20 mouse cellular contexts compared by ENCODE assay signal in genomic region chr16:71062754-71063153, GRCm38 (mm10).
A peak's percentile ranks its signal among the peaks of the same experiment; 100 is the strongest.
DNase-seq lines count a peak whose midpoint lies in the region; ATAC-seq and TF ChIP-seq lines count a peak whose summit lies in the region.
"Had no signal": no experiment of that assay in that cellular context is flagged by ENCODE, and none has a peak within 500 bp of the region (broad histone marks: within the 10 kb centered on the region; RNA-seq: fewer than 3 reads in every experiment).

No protein-coding gene starts in this region.

- DNase-seq in embryo, embryonic 10.5 days (ENCODE audit: low spot score): peak; percentile 13
- DNase-seq in embryo, embryonic 9.5 days (ENCODE audit: extremely low spot score): no peak
- DNase-seq in hindbrain, postnatal 0 days (ENCODE audit: low spot score): peak; percentile 19
- DNase-seq in hindbrain, embryonic 10.5 days (ENCODE audit: low spot score): no peak
- DNase-seq in embryonic facial prominence, embryonic 14.5 days (ENCODE audit: low spot score): peak; percentile 63
- peak; percentile 24 for DNase-seq in retina, postnatal 7 days (ENCODE audit: low read depth, low spot score)
- no peak for DNase-seq in layer of hippocampus, adult 11-12 months (ENCODE audit: low spot score)
- no peak for DNase-seq in cerebellum, postnatal 10 days
- DNase-seq: adrenal gland, postnatal 36 days; cerebellum, adult 11-12 months; cerebellum, postnatal 14 days; lung, postnatal 4 days; right cerebral cortex, postnatal 25 days; spleen, adult 18-20 months had no signal

- H3K9ac ChIP-seq in hindbrain, postnatal 0 days (replicated peaks; ENCODE audit: low read length): no peak overlapping the region
- no peak overlapping the region for H3K9ac ChIP-seq in embryonic facial prominence, embryonic 14.5 days (ENCODE audit: low read depth, low read length)
- H3K9ac ChIP-seq: midbrain, embryonic 15.5 days had no signal

- no peak overlapping the region for H3K4me2 ChIP-seq in hindbrain, postnatal 0 days (ENCODE audit: low read depth, low read length)
- H3K4me2 ChIP-seq in embryonic facial prominence, embryonic 14.5 days (ENCODE audit: low read depth, low read length): no peak overlapping the region
- H3K4me2 ChIP-seq: heart, embryonic 11.5 days; midbrain, embryonic 15.5 days had no signal

- no peak for ATAC-seq in hindbrain, postnatal 0 days
- ATAC-seq in embryonic facial prominence, embryonic 14.5 days (ENCODE audit: low read depth): peak; percentile 74; the same call in 1 of the 2 replicates
- ATAC-seq: hindbrain, embryonic 16.5 days; intestine, embryonic 16.5 days; midbrain, embryonic 15.5 days had no signal

- 71% methylated on average over 3 of the region's 3 CpGs for WGBS in hindbrain, postnatal 0 days
- WGBS in hindbrain, embryonic 10.5 days: 73% methylated on average over 3 of the region's 3 CpGs
- WGBS in embryonic facial prominence, embryonic 14.5 days: 27% methylated on average over 3 of the region's 3 CpGs

- H3K27me3 ChIP-seq in hindbrain, postnatal 0 days (ENCODE audit: insufficient read depth, low read length): no peaks in the 10 kb centered on the region
- H3K27me3 ChIP-seq in hindbrain, embryonic 10.5 days (ENCODE audit: insufficient read depth, poor library complexity, severe bottlenecking): no peaks in the 10 kb centered on the region
- no peaks in the 10 kb centered on the region for H3K27me3 ChIP-seq in embryonic facial prominence, embryonic 14.5 days (replicated peaks; ENCODE audit: control insufficient read depth, insufficient read depth, low read length)
- H3K27me3 ChIP-seq: midbrain, embryonic 15.5 days had no signal

- H3K4me3 ChIP-seq in hindbrain, postnatal 0 days (ENCODE audit: low read length): no peak overlapping the region
- H3K4me3 ChIP-seq in hindbrain, embryonic 10.5 days: no peak overlapping the region
- H3K4me3 ChIP-seq in embryonic facial prominence, embryonic 14.5 days (ENCODE audit: low read depth, low read length): no peak overlapping the region
- H3K4me3 ChIP-seq: midbrain, embryonic 15.5 days; myocyte had no signal

- H3K4me1 ChIP-seq in hindbrain, postnatal 0 days (ENCODE audit: insufficient read depth, low read length): no peaks in the 10 kb centered on the region
- H3K4me1 ChIP-seq in hindbrain, embryonic 10.5 days (replicated peaks): no peaks in the 10 kb centered on the region
- H3K4me1 ChIP-seq in embryonic facial prominence, embryonic 14.5 days (ENCODE audit: control insufficient read depth, insufficient read depth, low read length): no peaks in the 10 kb centered on the region
- H3K4me1 ChIP-seq: midbrain, embryonic 15.5 days had no signal

- H3K9me3 ChIP-seq in hindbrain, postnatal 0 days (ENCODE audit: low read length): no peaks in the 10 kb centered on the region
- no peaks in the 10 kb centered on the region for H3K9me3 ChIP-seq in hindbrain, embryonic 10.5 days
- H3K9me3 ChIP-seq in embryonic facial prominence, embryonic 14.5 days (ENCODE audit: control insufficient read depth, low read length): no peaks in the 10 kb centered on the region
- H3K9me3 ChIP-seq: midbrain, embryonic 15.5 days had no signal

- H3K27ac ChIP-seq in hindbrain, postnatal 0 days: no peak overlapping the region
- H3K27ac ChIP-seq in hindbrain, embryonic 10.5 days: no peak overlapping the region
- H3K27ac ChIP-seq in embryonic facial prominence, embryonic 14.5 days (replicated peaks; ENCODE audit: low read depth, low read length): no peak overlapping the region
- H3K27ac ChIP-seq: kidney, postnatal 0 days; midbrain, embryonic 15.5 days had no signal

- H3K36me3 ChIP-seq in hindbrain, postnatal 0 days (ENCODE audit: insufficient read depth, low read length): no peaks in the 10 kb centered on the region
- no peaks in the 10 kb centered on the region for H3K36me3 ChIP-seq in hindbrain, embryonic 10.5 days
- no peaks in the 10 kb centered on the region for H3K36me3 ChIP-seq in embryonic facial prominence, embryonic 14.5 days (ENCODE audit: control insufficient read depth, insufficient read depth, low read length)
- H3K36me3 ChIP-seq: midbrain, embryonic 15.5 days had no signal

- no peak for TF ChIP-seq CTCF in hindbrain, postnatal 0 days (IDR thresholded peaks at IDR 0.05; ENCODE audit: low read depth)

Comparison
In these comparisons a context has a peak if more than half of its experiments do, and no peak if none do; other contexts are left out.
1. DNase-seq: peak in embryo, embryonic 10.5 days (single experiment), hindbrain, postnatal 0 days (single experiment), embryonic facial prominence, embryonic 14.5 days (single experiment) and retina, postnatal 7 days (single experiment); none in embryo, embryonic 9.5 days (single experiment), hindbrain, embryonic 10.5 days (single experiment), layer of hippocampus, adult 11-12 months (single experiment) and cerebellum, postnatal 10 days (0 of 2).